Mouse (Mus musculus): Measurements from ENCODE around the gene Tex29.

GRCm38 (mm10) chr8:11842757-11843156, 2.5 kb downstream of the Tex29 start:
- TF ChIP-seq POLR2A (IDR thresholded peaks at IDR 0.05; ENCODE audit: borderline replicate concordance, control insufficient read depth, low read depth, low read length) (no peak), CTCF (IDR thresholded peaks at IDR 0.05; ENCODE audit: control insufficient read depth, insufficient read depth, low read length) (no peak)
